Mouse (Mus musculus) T-helper 1 cell (primary cell): ENCODE results near the gene Fgfrl1.

Experiments used
- in situ Hi-C: fragments of 300-600 bp; cut with MboI, MseI; formaldehyde crosslinking; loops from one replicate; pipeline ENCODE4 v1.15.1; 2025; ENCODE audit warnings: high pct_unique_total_duplicates

Gene Fgfrl1

GRCm38 (mm10) chr5:108700346-108700745, 8.2 kb downstream of the Fgfrl1 start:
- in situ Hi-C loops, result no loop called here

GRCm38 (mm10) chr5:108701341-108702021, 9.3 kb downstream of the Fgfrl1 start:
- in situ Hi-C loops, result no loop called here

GRCm38 (mm10) chr5:108703754-108704626, 11.8 kb downstream of the Fgfrl1 start:
- in situ Hi-C loops, result no loop called here

GRCm38 (mm10) chr5:108707758-108708157, 15.6 kb downstream of the Fgfrl1 start:
- in situ Hi-C loops, result no loop called here

- in situ Hi-C loops, result no loop called here
Observed at GRCm38 (mm10) chr5:108708419-108708818, 16.2 kb downstream of the Fgfrl1 start.

- in situ Hi-C loops, result no loop called here
Observed at GRCm38 (mm10) chr5:108708981-108709731, 17.0 kb downstream of the Fgfrl1 start.

GRCm38 (mm10) chr5:108711968-108712367, 19.8 kb downstream of the Fgfrl1 start:
- in situ Hi-C loops, result no loop called here

- in situ Hi-C loops, result no loop called here
Observed at GRCm38 (mm10) chr5:108713096-108713495, 20.9 kb downstream of the Fgfrl1 start.

- in situ Hi-C loops, result no loop called here
Observed at GRCm38 (mm10) chr5:108713691-108714090, 21.5 kb downstream of the Fgfrl1 start.

- in situ Hi-C loops, result no loop called here
Observed at GRCm38 (mm10) chr5:108714149-108714548, 22.0 kb downstream of the Fgfrl1 start.

GRCm38 (mm10) chr5:108715974-108716373, 23.8 kb downstream of the Fgfrl1 start:
- in situ Hi-C loops, result no loop called here

- in situ Hi-C loops, result no loop called here
Observed at GRCm38 (mm10) chr5:108718051-108718450, 25.9 kb downstream of the Fgfrl1 start.

GRCm38 (mm10) chr5:108719761-108720160, 27.6 kb downstream of the Fgfrl1 start:
- in situ Hi-C loops, result no loop called here

- in situ Hi-C loops, result no loop called here
Observed at GRCm38 (mm10) chr5:108724006-108724405, 31.8 kb downstream of the Fgfrl1 start.

GRCm38 (mm10) chr5:108726557-108727248, 34.5 kb downstream of the Fgfrl1 start:
- in situ Hi-C loops, result no loop called here

- in situ Hi-C loops, result no loop called here
Observed at GRCm38 (mm10) chr5:108727425-108727824, 35.2 kb downstream of the Fgfrl1 start.

- in situ Hi-C loops, result no loop called here
Observed at GRCm38 (mm10) chr5:108741844-108742243, 49.7 kb downstream of the Fgfrl1 start.

- in situ Hi-C loops, result no loop called here
Observed at GRCm38 (mm10) chr5:108742596-108742995, 50.4 kb downstream of the Fgfrl1 start.

GRCm38 (mm10) chr5:108743856-108744255, 51.7 kb downstream of the Fgfrl1 start:
- in situ Hi-C loops, result no loop called here

- in situ Hi-C loops, result no loop called here
Observed at GRCm38 (mm10) chr5:108744629-108745028, 52.4 kb downstream of the Fgfrl1 start.
